Mouse (Mus musculus): Measurements from ENCODE around the gene Tmem217.

GRCm38 (mm10) chr17:29476461-29476860 lies 75.7 kb downstream of the Tmem217 start:
- TF ChIP-seq POLR2A (IDR thresholded peaks at IDR 0.05; ENCODE audit: control insufficient read depth, low read depth, low read length) (no peak), CTCF (IDR thresholded peaks at IDR 0.05; ENCODE audit: control insufficient read depth, insufficient read depth, insufficient replicate concordance, low read depth, low read length) (no peak)

Data from testis, adult 2 months (tissue).